Mouse (Mus musculus) MEL (cell line): ENCODE data around the gene Inip. TPM values are rescaled to one million over a fixed set of nuclear protein-coding genes. Genes with fewer than 3 reads are reported as not detected.

Experiments used
- DNase-seq: peaks from one replicate; pipeline ENCODE4 v3.0.0; 2011; ENCODE audit warnings: low read depth, low spot score
- H3K27ac ChIP-seq: 2 replicates; pipeline ENCODE4 v1.5.1; 2012; ENCODE audit warnings: low read depth, mild to moderate bottlenecking, control low read depth, low read length, moderate library complexity; ENCODE audit not compliant: control insufficient read depth
- H3K27me3 ChIP-seq, 2 experiments: fragments of 150-350 bp in 1 of 2; sonication (generic) in 1 of 2; 2 replicates each; pipeline ENCODE4 v1.6.1; 2012; ENCODE audit warnings: low read length in 2 of 2, mild to moderate bottlenecking in 2 of 2, improper control_type of control experiment in 1 of 2, moderate library complexity in 1 of 2; ENCODE audit not compliant: insufficient read depth in 2 of 2, control insufficient read depth in 1 of 2
- H3K36me3 ChIP-seq, 2 experiments: 2 replicates each; pipeline ENCODE4 v1.6.1; 2012 to 2014; ENCODE audit warnings: low read length in 2 of 2, improper control_type of control experiment in 1 of 2, inconsistent platforms in 1 of 2, mild to moderate bottlenecking in 1 of 2; ENCODE audit not compliant: insufficient read depth in 2 of 2, control insufficient read depth in 1 of 2
- H3K4me1 ChIP-seq, 2 experiments: fragments of 150-350 bp in 1 of 2; sonication (generic) in 1 of 2; 2 replicates each; pipeline ENCODE4 v1.6.1; 2012; ENCODE audit warnings: low read length in 2 of 2, improper control_type of control experiment in 1 of 2, mild to moderate bottlenecking in 1 of 2; ENCODE audit not compliant: insufficient read depth in 2 of 2, control insufficient read depth in 1 of 2
- H3K4me3 ChIP-seq, 2 experiments: fragments of 150-350 bp in 1 of 2; sonication (generic) in 1 of 2; 2 replicates each; pipeline ENCODE4 v1.5.1; 2012; ENCODE audit warnings: low read depth in 2 of 2, low read length in 2 of 2, mild to moderate bottlenecking in 2 of 2, moderate library complexity in 2 of 2, control low read depth in 1 of 2, improper control_type of control experiment in 1 of 2; ENCODE audit not compliant: control insufficient read depth in 1 of 2, insufficient read depth in 1 of 2
- H3K79me2 ChIP-seq: 2 replicates; pipeline ENCODE4 v1.6.1; 2012; ENCODE audit warnings: mild to moderate bottlenecking, low read length, moderate library complexity; ENCODE audit not compliant: control insufficient read depth, poor library complexity, insufficient read depth
- H3K9ac ChIP-seq: 2 replicates; pipeline ENCODE4 v1.6.1; 2012; ENCODE audit warnings: low read depth, mild to moderate bottlenecking, control low read depth, low read length, moderate library complexity; ENCODE audit not compliant: control insufficient read depth, poor library complexity, severe bottlenecking
- H3K9me3 ChIP-seq: fragments of 150-350 bp; sonication (generic); replicated peaks from 2 replicates; pipeline ENCODE4 v1.6.1; 2012; ENCODE audit warnings: mild to moderate bottlenecking, low read length, improper control_type of control experiment, moderate library complexity; ENCODE audit not compliant: insufficient read depth
- BHLHE40 ChIP-seq: IDR thresholded peaks from 2 replicates; pipeline ENCODE4 v1.6.1; 2012; ENCODE audit warnings: low read depth, mild to moderate bottlenecking, inconsistent platforms, low read length, improper control_type of control experiment, borderline replicate concordance
- CHD1 ChIP-seq: IDR thresholded peaks from 2 replicates; pipeline ENCODE4 v1.6.1; 2012; ENCODE audit warnings: low read depth, mild to moderate bottlenecking, inconsistent platforms, low read length, improper control_type of control experiment
- CTCF ChIP-seq, 3 experiments: IDR thresholded peaks in 2 of 3; conservative IDR thresholded peaks in 1 of 3; 2 replicates each; pipeline ENCODE4 v1.5.1; 2011 to 2012; ENCODE audit warnings: low read length in 3 of 3, low read depth in 2 of 3, mild to moderate bottlenecking in 2 of 3, improper control_type of control experiment in 1 of 3, inconsistent platforms in 1 of 3, mixed read lengths in 1 of 3, moderate library complexity in 1 of 3; ENCODE audit not compliant: control insufficient read depth in 1 of 3, insufficient read depth in 1 of 3, poor library complexity in 1 of 3, severe bottlenecking in 1 of 3
- E2F4 ChIP-seq: IDR thresholded peaks from 2 replicates; pipeline ENCODE4 v1.6.1; 2011; ENCODE audit warnings: low read depth, low read length, improper control_type of control experiment, borderline replicate concordance
- ELF1 ChIP-seq: IDR thresholded peaks from 2 replicates; pipeline ENCODE4 v1.6.1; 2014; ENCODE audit warnings: low read depth, mild to moderate bottlenecking, inconsistent platforms, low read length, improper control_type of control experiment, moderate library complexity
- EP300 ChIP-seq, 2 experiments: IDR thresholded peaks; 2 replicates each; pipeline ENCODE4 v1.6.1; 2011; ENCODE audit warnings: improper control_type of control experiment in 2 of 2, low read length in 2 of 2, low read depth in 1 of 2, mild to moderate bottlenecking in 1 of 2
- ETS1 ChIP-seq: IDR thresholded peaks from 2 replicates; pipeline ENCODE4 v1.6.1; 2012; ENCODE audit warnings: low read depth, mild to moderate bottlenecking, inconsistent platforms, low read length, improper control_type of control experiment, moderate library complexity
- GABPA ChIP-seq: IDR thresholded peaks from 2 replicates; pipeline ENCODE4 v1.6.1; 2012; ENCODE audit warnings: low read depth, mild to moderate bottlenecking, inconsistent platforms, low read length, improper control_type of control experiment, moderate library complexity
- GATA1 ChIP-seq: IDR thresholded peaks from 2 replicates; pipeline ENCODE4 v1.6.1; 2011; ENCODE audit warnings: low read depth, low read length, improper control_type of control experiment
- HCFC1 ChIP-seq: IDR thresholded peaks from 2 replicates; pipeline ENCODE4 v1.6.1; 2012; ENCODE audit warnings: low read depth, mild to moderate bottlenecking, inconsistent platforms, low read length, improper control_type of control experiment, moderate library complexity
- KAT2A ChIP-seq: conservative IDR thresholded peaks from 2 replicates; pipeline ENCODE4 v1.6.1; 2012; ENCODE audit warnings: low read depth, low read length, improper control_type of control experiment, inconsistent platforms
- MAFK ChIP-seq: IDR thresholded peaks from 2 replicates; pipeline ENCODE4 v1.6.1; 2011; ENCODE audit warnings: low read depth, mild to moderate bottlenecking, low read length, improper control_type of control experiment, borderline replicate concordance
- MEF2A ChIP-seq: IDR thresholded peaks from 2 replicates; pipeline ENCODE4 v1.6.1; 2014; ENCODE audit warnings: low read depth, mild to moderate bottlenecking, inconsistent platforms, low read length, improper control_type of control experiment; ENCODE audit not compliant: poor library complexity, insufficient replicate concordance, severe bottlenecking; ENCODE audit errors: extremely low read depth
- MXI1 ChIP-seq: IDR thresholded peaks from 2 replicates; pipeline ENCODE4 v1.6.1; 2011; ENCODE audit warnings: mild to moderate bottlenecking, low read depth, low read length, improper control_type of control experiment
- MYC ChIP-seq: IDR thresholded peaks from 2 replicates; pipeline ENCODE4 v1.6.1; 2011; ENCODE audit warnings: low read depth, mild to moderate bottlenecking, low read length, improper control_type of control experiment, moderate library complexity
- NELFE ChIP-seq: IDR thresholded peaks from 2 replicates; pipeline ENCODE4 v1.6.1; 2011; ENCODE audit warnings: low read depth, low read length, improper control_type of control experiment
- NRF1 ChIP-seq: IDR thresholded peaks from 2 replicates; pipeline ENCODE4 v1.6.1; 2014; ENCODE audit warnings: low read depth, mild to moderate bottlenecking, inconsistent platforms, low read length, improper control_type of control experiment, moderate library complexity; ENCODE audit not compliant: poor library complexity, insufficient read depth, severe bottlenecking
- POLR2A ChIP-seq, 2 experiments: IDR thresholded peaks; 2 replicates each; pipeline ENCODE4 v1.6.1; 2011 to 2012; ENCODE audit warnings: low read length in 2 of 2, mild to moderate bottlenecking in 2 of 2, control low read depth in 1 of 2, improper control_type of control experiment in 1 of 2, low read depth in 1 of 2, moderate library complexity in 1 of 2; ENCODE audit not compliant: control insufficient read depth in 1 of 2, insufficient read depth in 1 of 2, poor library complexity in 1 of 2
- POLR2AphosphoS5 ChIP-seq: IDR thresholded peaks from 2 replicates; pipeline ENCODE4 v1.6.1; 2012; ENCODE audit warnings: low read depth, borderline replicate concordance, mild to moderate bottlenecking, inconsistent platforms, low read length, moderate library complexity, mixed read lengths
- RCOR1 ChIP-seq: IDR thresholded peaks from 2 replicates; pipeline ENCODE4 v1.6.1; 2012; ENCODE audit warnings: low read depth, mild to moderate bottlenecking, inconsistent platforms, low read length, improper control_type of control experiment
- SIN3A ChIP-seq: IDR thresholded peaks from 2 replicates; pipeline ENCODE4 v1.6.1; 2012; ENCODE audit warnings: low read length, improper control_type of control experiment, inconsistent platforms
- TAL1 ChIP-seq: IDR thresholded peaks from 2 replicates; pipeline ENCODE4 v1.6.1; 2012; ENCODE audit warnings: mild to moderate bottlenecking, inconsistent platforms, low read length, moderate library complexity, mixed read lengths
- TCF12 ChIP-seq: IDR thresholded peaks from 2 replicates; pipeline ENCODE4 v1.6.1; 2014; ENCODE audit warnings: low read depth, mild to moderate bottlenecking, inconsistent platforms, low read length, improper control_type of control experiment, moderate library complexity
- UBTF ChIP-seq: IDR thresholded peaks from 2 replicates; pipeline ENCODE4 v1.6.1; 2012; ENCODE audit warnings: low read depth, mild to moderate bottlenecking, inconsistent platforms, low read length, improper control_type of control experiment, moderate library complexity, borderline replicate concordance; ENCODE audit not compliant: insufficient read depth
- USF2 ChIP-seq, 2 experiments: IDR thresholded peaks; 2 replicates each; pipeline ENCODE4 v1.6.1; 2011 to 2012; ENCODE audit warnings: improper control_type of control experiment in 2 of 2, low read length in 2 of 2, borderline replicate concordance in 1 of 2, inconsistent platforms in 1 of 2, low read depth in 1 of 2, mild to moderate bottlenecking in 1 of 2; ENCODE audit not compliant: insufficient read depth in 1 of 2
- ZKSCAN1 ChIP-seq: IDR thresholded peaks from 2 replicates; pipeline ENCODE4 v1.6.1; 2012; ENCODE audit warnings: low read depth, mild to moderate bottlenecking, inconsistent platforms, low read length, improper control_type of control experiment, moderate library complexity
- ZMIZ1 ChIP-seq: IDR thresholded peaks from 2 replicates; pipeline ENCODE4 v1.6.1; 2012; ENCODE audit warnings: low read depth, mild to moderate bottlenecking, inconsistent platforms, low read length, improper control_type of control experiment, moderate library complexity
- polyA plus RNA-seq, 2 experiments: library from polyadenylated mRNA; stranded (reverse) in 1 of 2; unstranded in 1 of 2; fragments of >175 nt in 1 of 2; fragments of >200 nt in 1 of 2; gene quantifications; 2 replicates each; pipeline versions ENCODE4 v1.2.1 to v1.2.4; 2012; ENCODE audit warnings: low replicate concordance in 2 of 2, low read depth in 1 of 2; ENCODE audit not compliant: insufficient read length in 2 of 2, insufficient read depth in 1 of 2, missing spikeins in 1 of 2
- total RNA-seq: library from RNA; depleted of rRNA; stranded (reverse); fragments of 300-350 nt; gene quantifications from 2 replicates; pipeline ENCODE4 v1.2.3, GENCODE M21; 2012

The Inip gene
- total and polyA plus RNA-seq, 3 experiments = 42.4 to 50.3 TPM; not detected in 1

- Histone ChIP-seq H3K27ac (no peak overlapping the region), H3K27me3 (no peaks in the 10 kb centered on the region), H3K79me2 (peaks cover 64% of the 10 kb centered on the region), H3K36me3 (peaks cover 34 to 45% of the 10 kb centered on the region in 2 experiments), H3K4me3 (no peak overlapping the region), H3K9me3 (no peaks in the 10 kb centered on the region), H3K4me1 (peaks cover 13 to 17% of the 10 kb centered on the region in 2 experiments), H3K9ac (no peak overlapping the region)
- TF ChIP-seq USF2 (IDR thresholded peaks at IDR 0.05; ENCODE audit: borderline replicate concordance in 1 of 2, insufficient read depth in 1 of 2, low read depth in 1 of 2, low read length in 2 of 2) (no peak), MXI1 (no peak), MYC (no peak), MAFK (no peak), ZMIZ1 (no peak), GABPA (no peak), E2F4 (no peak), ZKSCAN1 (no peak), POLR2AphosphoS5 (no peak), ETS1 (no peak), RCOR1 (no peak), TAL1 (no peak), MEF2A (no peak), POLR2A (IDR thresholded peaks at IDR 0.05; ENCODE audit: control insufficient read depth in 1 of 2, insufficient read depth in 1 of 2, low read depth in 1 of 2, low read length in 2 of 2, poor library complexity in 1 of 2) (no peak), GATA1 (no peak), HCFC1 (no peak), SIN3A (no peak), NRF1 (no peak), CHD1 (no peak)
- DNase-seq = no peak
These were observed 23.6 kb downstream of the Inip start for GRCm38 (mm10) chr4:59777828-59778227.

- Histone ChIP-seq H3K9me3 (no peaks in the 10 kb centered on the region), H3K36me3 (peaks cover 21 to 37% of the 10 kb centered on the region in 2 experiments), H3K9ac (no peak overlapping the region), H3K27ac (no peak overlapping the region), H3K4me1 (peaks cover 10 to 18% of the 10 kb centered on the region in 2 experiments), H3K4me3 (no peak overlapping the region), H3K79me2 (peaks cover 17% of the 10 kb centered on the region), H3K27me3 (no peaks in the 10 kb centered on the region)
- TF ChIP-seq E2F4 (no peak), SIN3A (no peak), NELFE (no peak), UBTF (no peak), EP300 (IDR thresholded peaks at IDR 0.05; ENCODE audit: low read depth in 1 of 2, low read length in 2 of 2) (no peak), CHD1 (no peak), MEF2A (no peak), KAT2A (no peak), MXI1 (no peak), ZMIZ1 (no peak), MYC (no peak), CTCF (IDR thresholded peaks at IDR 0.05 in 2 of 3, conservative IDR thresholded peaks at IDR 0.05 in 1 of 3; ENCODE audit: control insufficient read depth in 1 of 3, insufficient read depth in 1 of 3, low read depth in 2 of 3, low read length in 3 of 3, poor library complexity in 1 of 3, severe bottlenecking in 1 of 3) (no peak), TCF12 (no peak), GABPA (no peak), ELF1 (no peak), BHLHE40 (no peak), GATA1 (no peak)
- DNase-seq = no peak
These were observed 29.1 kb downstream of the Inip start for GRCm38 (mm10) chr4:59772171-59772879.
